Mouse (Mus musculus) midbrain, embryonic 13.5 days (tissue): Measurements from ENCODE around the gene Zfp507. TPM values are rescaled to one million over a fixed set of nuclear protein-coding genes. Genes with fewer than 3 reads are reported as not detected.

Experiments
- ATAC-seq: fragments of 200-750 bp; cut with Nextera tagmentation; 2 replicates; pipeline ENCODE4 v1.8.0; 2017; ENCODE audit warnings: mild to moderate bottlenecking, moderate TSS enrichment, moderate library complexity
- H3K27ac ChIP-seq: fragments of 300-500 bp; sonication (generic); 2 replicates; pipeline ENCODE4 v1.5.1; 2015; ENCODE audit warnings: inconsistent platforms, mild to moderate bottlenecking, moderate library complexity
- H3K27me3 ChIP-seq: fragments of 300-500 bp; sonication (generic); 2 replicates; pipeline ENCODE4 v1.6.1; 2015; ENCODE audit warnings: mild to moderate bottlenecking, inconsistent platforms
- H3K36me3 ChIP-seq: fragments of 300-500 bp; sonication (generic); 2 replicates; pipeline ENCODE4 v1.6.1; 2015; ENCODE audit warnings: mild to moderate bottlenecking, inconsistent platforms
- H3K4me1 ChIP-seq: fragments of 300-500 bp; sonication (generic); replicated peaks from 2 replicates; pipeline ENCODE4 v1.6.1; 2015; ENCODE audit warnings: inconsistent platforms
- H3K4me2 ChIP-seq: fragments of 300-500 bp; sonication (generic); replicated peaks from 2 replicates; pipeline ENCODE4 v1.6.1; 2015; ENCODE audit warnings: moderate library complexity, mild to moderate bottlenecking, inconsistent platforms
- H3K4me3 ChIP-seq: fragments of 300-500 bp; sonication (generic); replicated peaks from 2 replicates; pipeline ENCODE4 v1.5.1; 2015; ENCODE audit warnings: mild to moderate bottlenecking, inconsistent platforms
- H3K9ac ChIP-seq: fragments of 300-500 bp; sonication (generic); replicated peaks from 2 replicates; pipeline ENCODE4 v1.6.1; 2015; ENCODE audit warnings: mild to moderate bottlenecking, inconsistent platforms
- H3K9me3 ChIP-seq: fragments of 300-500 bp; sonication (generic); 2 replicates; pipeline ENCODE4 v1.6.1; 2016; ENCODE audit warnings: mild to moderate bottlenecking, inconsistent platforms
- WGBS: fragments of 180-500 bp; shearing (Covaris S2); methylation state at CpG from one replicate; pipeline ENCODE4 v1.1.7; 2015; 5-methylcytosine and 5-hydroxymethylcytosine counted together
- polyA plus RNA-seq: library from polyadenylated mRNA; unstranded; fragments of >200 nt; fragmentation: Nextera tagmentation; extraction: Ambion mirVana; gene quantifications from 2 replicates; pipeline ENCODE4 v1.2.1, GENCODE M21; 2015

Gene Zfp507
- polyA plus RNA-seq, 1 experiment from 2014 or later: 18.3 TPM

GRCm38 (mm10) chr7:35728376-35728775 is 74.4 kb downstream of the Zfp507 start:
- no peak for ATAC-seq
- Histone ChIP-seq H3K4me3 (no peak overlapping the region), H3K27me3 (no peaks in the 10 kb centered on the region), H3K9ac (no peak overlapping the region), H3K36me3 (peaks cover 52% of the 10 kb centered on the region), H3K4me2 (no peak overlapping the region), H3K27ac (no peak overlapping the region), H3K9me3 (peaks cover 3% of the 10 kb centered on the region; the same call in 1 of the 2 replicates), H3K4me1 (0 out of 2 replicates have a peak, but pooled peaks cover 3% of the 10 kb centered on the region)
- 96% methylated on average over 12 of the region's 12 CpGs for WGBS

GRCm38 (mm10) chr7:35723035-35723434 is 79.8 kb downstream of the Zfp507 start:
- H3K4me3 ChIP-seq: no peak overlapping the region
- no peaks in the 10 kb centered on the region for H3K4me1 ChIP-seq
- 95% methylated on average over 2 of the region's 2 CpGs for WGBS
- H3K9ac ChIP-seq: no peak overlapping the region
- H3K36me3 ChIP-seq: peaks cover 77% of the 10 kb centered on the region
- H3K9me3 ChIP-seq: peaks cover 1% of the 10 kb centered on the region; the same call in 1 of the 2 replicates
- no peak overlapping the region for H3K4me2 ChIP-seq
- no peak overlapping the region for H3K27ac ChIP-seq
- no peak for ATAC-seq
- H3K27me3 ChIP-seq: no peaks in the 10 kb centered on the region

Other genes with a start within 250 kb of the Zfp507 start
- gene Nudt19, start 246.7 kb downstream of the Zfp507 start, polyA plus RNA-seq: 61.9 TPM in 2 replicates
- gene Rgs9bp, start 217.4 kb downstream of the Zfp507 start, polyA plus RNA-seq: 0.05 and 0.13 TPM in 2 replicates
- gene Ankrd27, start 216.8 kb downstream of the Zfp507 start, polyA plus RNA-seq: 18.7 and 19.3 TPM in 2 replicates
- 232 and 248 TPM in 2 replicates for gene Pdcd5, start 155.5 kb downstream of the Zfp507 start, polyA plus RNA-seq
- gene Dpy19l3, start 48.5 kb downstream of the Zfp507 start, polyA plus RNA-seq: 37.2 and 42.7 TPM in 2 replicates